In genomic region chr4:99163547-99163946, GRCm38 (mm10) we compare ENCODE assay signal across 9 mouse cellular contexts. TPM values are rescaled to one million over a fixed set of nuclear protein-coding genes. Genes with fewer than 3 reads are reported as not detected.
DNase-seq lines count a peak whose midpoint lies in the region; ATAC-seq and TF ChIP-seq lines count a peak whose summit lies in the region.
"Had no signal": no experiment of that assay in that cellular context is flagged by ENCODE, and none has a peak within 500 bp of the region (broad histone marks: within the 10 kb centered on the region; RNA-seq: fewer than 3 reads in every experiment).

No protein-coding gene starts in this region.

- no peak for TF ChIP-seq CTCF in liver, adult 2 months (IDR thresholded peaks at IDR 0.05; ENCODE audit: low read depth, low read length)
- no peak for TF ChIP-seq CTCF in stomach, postnatal 0 days (IDR thresholded peaks at IDR 0.05; ENCODE audit: low read depth)

- peak; percentile 86 for ATAC-seq in stomach, postnatal 0 days (ENCODE audit: low FRiP score, low TSS enrichment)

- no peak overlapping the region for H3K4me3 ChIP-seq in liver, adult 2 months (ENCODE audit: insufficient read depth, low read depth, low read length)
- H3K4me3 ChIP-seq in stomach, postnatal 0 days (ENCODE audit: low read depth, low read length) = no peak overlapping the region
- H3K4me3 ChIP-seq: liver, embryonic 15.5 days had no signal

- no peak for TF ChIP-seq POLR2A in liver, adult 2 months (IDR thresholded peaks at IDR 0.05; ENCODE audit: extremely low read depth, insufficient read depth, low read length)

- no peaks in the 10 kb centered on the region for H3K4me1 ChIP-seq in liver, adult 2 months (ENCODE audit: control insufficient read depth, insufficient read depth, low read length)
- peaks cover 2% of the 10 kb centered on the region; the same call in 1 of the 2 replicates for H3K4me1 ChIP-seq in stomach, postnatal 0 days (replicated peaks; ENCODE audit: control insufficient read depth, insufficient read depth)
- H3K4me1 ChIP-seq: liver, embryonic 15.5 days had no signal

- H3K9me3 ChIP-seq in stomach, postnatal 0 days (ENCODE audit: control insufficient read depth, low read length) = no peaks in the 10 kb centered on the region
- H3K9me3 ChIP-seq: liver, embryonic 15.5 days had no signal

- no peak overlapping the region for H3K4me2 ChIP-seq in stomach, postnatal 0 days (replicated peaks; ENCODE audit: low read depth)
- H3K4me2 ChIP-seq: liver, embryonic 15.5 days had no signal

- no peak overlapping the region for H3K27ac ChIP-seq in liver, adult 2 months (replicated peaks; ENCODE audit: insufficient read depth, low read depth, low read length)
- H3K27ac ChIP-seq in stomach, postnatal 0 days (replicated peaks) = peak overlapping the region; percentile 56; the same call in 1 of the 2 replicates
- H3K27ac ChIP-seq: liver, embryonic 15.5 days had no signal

- no peaks in the 10 kb centered on the region for H3K79me2 ChIP-seq in liver, adult 2 months (ENCODE audit: control insufficient read depth, insufficient read depth, low read length)

- WGBS in liver, adult 2 months = 49% methylated on average over 4 of the region's 4 CpGs
- 22% methylated on average over 4 of the region's 4 CpGs for WGBS in stomach, postnatal 0 days

- TF ChIP-seq EP300 in stomach, postnatal 0 days (optimal IDR thresholded peaks at IDR 0.05) = no peak

- H3K9ac ChIP-seq in liver, adult 2 months (ENCODE audit: low read depth, low read length) = no peak overlapping the region
- no peak overlapping the region for H3K9ac ChIP-seq in stomach, postnatal 0 days (ENCODE audit: low read length)
- H3K9ac ChIP-seq: liver, embryonic 15.5 days had no signal

- H3K36me3 ChIP-seq in liver, adult 2 months (ENCODE audit: control insufficient read depth, insufficient read depth, low read length) = no peaks in the 10 kb centered on the region
- no peaks in the 10 kb centered on the region for H3K36me3 ChIP-seq in stomach, postnatal 0 days (ENCODE audit: control insufficient read depth, insufficient read depth, low read length)
- H3K36me3 ChIP-seq: liver, embryonic 15.5 days had no signal

- no peaks in the 10 kb centered on the region; the same call in 1 of the 2 replicates for H3K27me3 ChIP-seq in liver, adult 2 months (ENCODE audit: control insufficient read depth, insufficient read depth, low read length)
- H3K27me3 ChIP-seq in stomach, postnatal 0 days (ENCODE audit: control insufficient read depth, insufficient read depth, low read length) = no peaks in the 10 kb centered on the region

- peak; percentile 33 for DNase-seq in liver, adult 2 months (ENCODE audit: extremely low read depth, low read depth, low spot score)
- DNase-seq in liver = no peak
- peak; percentile 24 for DNase-seq in brain, adult 2 months (ENCODE audit: low read depth, low spot score)
- peak; percentile 72 for DNase-seq in lung, postnatal 25 days (ENCODE audit: low spot score)
- DNase-seq in stomach, postnatal 0 days (ENCODE audit: low spot score) = peak; percentile 48
- DNase-seq in layer of hippocampus, adult 9-10 months (ENCODE audit: low spot score) = no peak
- DNase-seq in right cerebral cortex, adult 18-20 months = no peak
- DNase-seq: spleen, adult 18-20 months had no signal

RNA-seq across cellular contexts. Expression of gene Atg4c, which starts 30.2 kb away (rescaled TPM):
- total RNA-seq in liver, adult 2 months (2014; rRNA removed) = 8.5 and 9.4 TPM in 2 replicates
- polyA plus RNA-seq in liver, adult 2 months (2012; rRNA removed) = 3.7 and 4.3 TPM in 2 replicates
- 7.3 and 7.5 TPM in 2 replicates for polyA plus RNA-seq in stomach, postnatal 0 days (2015; fragmentation: Nextera tagmentation; extraction: Ambion mirVana)

RNA-seq across cellular contexts. Expression of gene Dock7, which starts 42.8 kb away (rescaled TPM):
- 25.7 and 29.5 TPM in 2 replicates for total RNA-seq in liver, adult 2 months (2014; rRNA removed)
- 6.7 and 6.8 TPM in 2 replicates for polyA plus RNA-seq in liver, adult 2 months (2012; rRNA removed)
- 19.1 and 20.5 TPM in 2 replicates for polyA plus RNA-seq in stomach, postnatal 0 days (2015; fragmentation: Nextera tagmentation; extraction: Ambion mirVana)

Comparison
In these comparisons a context has a peak if more than half of its experiments do, and no peak if none do; other contexts are left out.
1. DNase-seq: peak in liver, adult 2 months (single experiment), brain, adult 2 months (single experiment), lung, postnatal 25 days (single experiment) and stomach, postnatal 0 days (single experiment); none in liver (single experiment), layer of hippocampus, adult 9-10 months (single experiment) and right cerebral cortex, adult 18-20 months (single experiment).